Mouse (Mus musculus) forebrain, embryonic 12.5 days (tissue): ENCODE measurements at regions not wholly inside any gene's neighbourhood (a gene's known extent, or its start where the extent isn't known, plus 50 kb on each side); places are given as distances from the start of the nearest gene placed in this dataset.

Source experiments
- ATAC-seq: fragments of 200-750 bp; cut with Nextera tagmentation; 2 replicates; pipeline ENCODE4 v1.8.0; 2017; ENCODE audit warnings: moderate TSS enrichment; ENCODE audit not compliant: low FRiP score
- H3K27ac ChIP-seq: fragments of 300-500 bp; sonication (generic); 2 replicates; pipeline ENCODE4 v1.5.1; 2016; ENCODE audit warnings: mild to moderate bottlenecking
- H3K27me3 ChIP-seq: fragments of 300-500 bp; sonication (generic); 2 replicates; pipeline ENCODE4 v1.6.1; 2016; ENCODE audit warnings: mild to moderate bottlenecking
- H3K36me3 ChIP-seq: fragments of 300-500 bp; sonication (generic); replicated peaks from 2 replicates; pipeline ENCODE4 v1.6.1; 2016; ENCODE audit warnings: mild to moderate bottlenecking
- H3K4me1 ChIP-seq: fragments of 300-500 bp; sonication (generic); 2 replicates; pipeline ENCODE4 v1.6.1; 2016
- H3K4me2 ChIP-seq: fragments of 300-500 bp; sonication (generic); 2 replicates; pipeline ENCODE4 v1.6.1; 2016; ENCODE audit warnings: mild to moderate bottlenecking, moderate library complexity
- H3K4me3 ChIP-seq: fragments of 300-500 bp; sonication (generic); replicated peaks from 2 replicates; pipeline ENCODE4 v1.5.1; 2016; ENCODE audit warnings: mild to moderate bottlenecking
- H3K9ac ChIP-seq: fragments of 300-500 bp; sonication (generic); 2 replicates; pipeline ENCODE4 v1.6.1; 2016; ENCODE audit warnings: mild to moderate bottlenecking
- H3K9me3 ChIP-seq: fragments of 300-500 bp; sonication (generic); 2 replicates; pipeline ENCODE4 v1.6.1; 2016
- WGBS: fragments of 180-500 bp; shearing (Covaris S2); methylation state at CpG from one replicate; pipeline ENCODE4 v1.1.7; 2016; 5-methylcytosine and 5-hydroxymethylcytosine counted together

DNA sequence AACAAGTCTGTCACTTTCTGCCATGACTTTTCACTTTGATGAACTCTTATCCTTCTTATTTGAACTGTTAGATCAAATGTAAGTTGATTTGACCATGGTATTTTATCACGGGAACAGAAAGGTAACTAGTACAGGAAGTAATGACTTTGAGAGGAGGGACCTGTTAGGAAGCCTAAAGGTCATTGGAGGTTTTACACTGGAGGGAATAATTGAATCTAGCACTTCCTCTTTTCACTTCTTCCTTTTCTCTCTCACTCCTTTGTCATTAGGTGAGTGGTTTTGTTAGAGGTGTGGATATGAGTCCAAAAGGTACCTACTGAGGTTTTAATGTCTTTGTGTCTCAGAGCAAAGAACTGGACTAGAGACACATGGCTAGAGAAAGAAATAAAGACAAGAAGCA is 255.0 kb upstream of the Nrp1 start:
- Histone ChIP-seq H3K27ac (no peak overlapping the region), H3K4me3 (no peak overlapping the region), H3K4me1 (no peaks in the 10 kb centered on the region), H3K4me2 (no peak overlapping the region), H3K36me3 (no peaks in the 10 kb centered on the region), H3K9ac (no peak overlapping the region), H3K9me3 (no peaks in the 10 kb centered on the region), H3K27me3 (no peaks in the 10 kb centered on the region)
- 88% methylated on average over 1 of the region's 1 CpGs for WGBS
- no peak for ATAC-seq

DNA sequence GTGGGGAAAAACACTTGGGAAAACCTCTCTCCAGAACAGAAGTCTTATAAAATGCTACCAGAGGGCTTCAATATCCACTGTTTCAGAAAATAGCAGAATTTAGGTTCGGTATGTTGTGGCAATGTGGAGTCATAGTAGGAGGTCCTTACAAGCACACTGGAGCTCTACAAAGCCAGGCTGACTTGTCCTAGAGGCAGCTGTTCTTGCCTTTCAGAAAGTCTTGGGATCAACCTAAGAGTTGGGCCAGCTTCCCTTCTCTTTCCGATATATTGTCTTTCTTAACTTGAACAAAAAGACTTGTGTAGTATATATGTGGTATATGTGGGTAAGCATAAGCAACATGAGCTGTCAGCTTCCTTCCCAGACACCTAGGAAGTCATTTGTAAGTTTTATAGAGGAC is 251.8 kb upstream of the Nrp1 start:
- no peak overlapping the region for H3K4me3 ChIP-seq
- no peak overlapping the region for H3K9ac ChIP-seq
- H3K4me1 ChIP-seq: no peaks in the 10 kb centered on the region
- no peaks in the 10 kb centered on the region for H3K36me3 ChIP-seq
- WGBS: 92% methylated on average over 2 of the region's 2 CpGs
- H3K27ac ChIP-seq: no peak overlapping the region
- no peak for ATAC-seq
- H3K4me2 ChIP-seq: no peak overlapping the region
- no peaks in the 10 kb centered on the region for H3K27me3 ChIP-seq
- no peaks in the 10 kb centered on the region for H3K9me3 ChIP-seq

DNA sequence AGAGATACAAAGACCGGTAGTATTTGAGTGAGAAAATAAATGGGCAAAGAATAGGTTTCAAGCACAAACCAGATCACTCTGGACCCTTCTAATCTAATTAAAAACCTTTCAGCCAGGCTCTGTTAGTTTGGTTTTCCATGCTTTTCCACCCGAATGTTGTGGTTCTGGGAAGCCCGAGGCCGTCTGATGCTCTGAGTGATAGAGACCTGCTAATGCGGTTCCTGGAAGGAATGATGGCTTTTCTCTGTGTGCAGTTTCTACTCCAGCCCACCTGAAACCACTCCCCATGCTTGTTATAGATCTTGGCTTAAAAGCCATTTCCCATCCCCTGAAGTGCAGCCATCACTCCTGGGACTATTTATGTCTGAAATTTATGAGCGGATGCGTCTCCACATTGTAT is 251.4 kb upstream of the Nrp1 start:
- WGBS: 87% methylated on average over 7 of the region's 7 CpGs
- Histone ChIP-seq H3K4me3 (no peak overlapping the region), H3K9ac (no peak overlapping the region), H3K36me3 (no peaks in the 10 kb centered on the region), H3K4me2 (no peak overlapping the region), H3K27ac (no peak overlapping the region), H3K9me3 (no peaks in the 10 kb centered on the region), H3K27me3 (no peaks in the 10 kb centered on the region), H3K4me1 (no peaks in the 10 kb centered on the region)
- no peak for ATAC-seq

- Histone ChIP-seq H3K36me3 (no peaks in the 10 kb centered on the region), H3K4me1 (no peaks in the 10 kb centered on the region), H3K27ac (no peak overlapping the region), H3K4me2 (no peak overlapping the region), H3K4me3 (no peak overlapping the region), H3K9ac (no peak overlapping the region), H3K27me3 (no peaks in the 10 kb centered on the region), H3K9me3 (no peaks in the 10 kb centered on the region)
- whole genome bisulfite sequencing: 82% methylated on average over 3 of the region's 3 CpGs
- ATAC-seq: no peak
Measured at GRCm38 (mm10) chr8:128109036-128109435, 249.4 kb upstream of the Nrp1 start.

DNA sequence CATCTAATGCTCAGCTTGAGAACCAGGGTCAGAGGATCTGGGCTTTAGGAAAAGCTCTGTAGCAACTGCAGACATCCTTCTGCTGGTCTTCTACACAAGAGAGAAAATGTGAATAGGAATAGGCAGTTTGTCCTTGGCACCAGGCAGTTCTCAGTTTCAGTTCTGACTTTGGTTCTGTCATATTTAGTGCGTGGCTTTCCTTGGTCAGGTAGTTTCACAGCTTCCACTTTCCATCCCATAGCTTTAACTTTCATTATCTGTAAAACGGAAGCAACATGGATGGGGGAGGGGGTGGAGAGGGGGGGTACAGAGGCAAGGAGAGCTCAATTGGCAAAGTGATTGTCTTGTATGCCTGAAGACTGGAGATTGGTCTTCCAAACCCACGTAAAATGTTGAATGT is 247.3 kb upstream of the Nrp1 start:
- H3K36me3 ChIP-seq: no peaks in the 10 kb centered on the region
- ATAC-seq: no peak
- H3K4me3 ChIP-seq: no peak overlapping the region
- no peak overlapping the region for H3K4me2 ChIP-seq
- WGBS: 87% methylated on average over 3 of the region's 3 CpGs
- H3K27me3 ChIP-seq: no peaks in the 10 kb centered on the region
- no peak overlapping the region for H3K9ac ChIP-seq
- H3K4me1 ChIP-seq: no peaks in the 10 kb centered on the region
- H3K9me3 ChIP-seq: no peaks in the 10 kb centered on the region
- no peak overlapping the region for H3K27ac ChIP-seq

DNA sequence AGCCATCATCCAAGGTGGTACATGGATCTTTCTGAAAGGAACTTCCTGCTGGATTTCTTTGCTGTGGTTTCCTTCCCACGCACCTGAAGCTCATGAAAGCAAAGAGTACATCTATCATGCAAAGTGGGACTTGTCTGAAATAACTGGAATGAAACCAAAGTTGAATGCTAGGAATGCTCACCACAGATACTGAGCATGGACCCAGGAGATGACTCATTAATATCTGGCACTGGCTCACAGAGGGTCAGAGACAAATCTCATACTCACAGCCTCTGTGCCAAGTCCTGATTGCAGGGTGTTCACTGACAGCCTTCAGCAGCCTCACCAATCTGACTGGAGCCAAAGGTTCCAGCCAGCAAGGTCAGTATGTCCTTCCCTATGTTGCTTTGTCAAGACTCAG is 245.3 kb upstream of the Nrp1 start:
- ATAC-seq: no peak
- H3K27me3 ChIP-seq: no peaks in the 10 kb centered on the region
- WGBS: 83% methylated on average over 1 of the region's 1 CpGs
- H3K9me3 ChIP-seq: no peaks in the 10 kb centered on the region
- H3K27ac ChIP-seq: no peak overlapping the region
- no peaks in the 10 kb centered on the region for H3K36me3 ChIP-seq
- no peak overlapping the region for H3K4me2 ChIP-seq
- no peaks in the 10 kb centered on the region for H3K4me1 ChIP-seq
- no peak overlapping the region for H3K4me3 ChIP-seq
- H3K9ac ChIP-seq: no peak overlapping the region

DNA sequence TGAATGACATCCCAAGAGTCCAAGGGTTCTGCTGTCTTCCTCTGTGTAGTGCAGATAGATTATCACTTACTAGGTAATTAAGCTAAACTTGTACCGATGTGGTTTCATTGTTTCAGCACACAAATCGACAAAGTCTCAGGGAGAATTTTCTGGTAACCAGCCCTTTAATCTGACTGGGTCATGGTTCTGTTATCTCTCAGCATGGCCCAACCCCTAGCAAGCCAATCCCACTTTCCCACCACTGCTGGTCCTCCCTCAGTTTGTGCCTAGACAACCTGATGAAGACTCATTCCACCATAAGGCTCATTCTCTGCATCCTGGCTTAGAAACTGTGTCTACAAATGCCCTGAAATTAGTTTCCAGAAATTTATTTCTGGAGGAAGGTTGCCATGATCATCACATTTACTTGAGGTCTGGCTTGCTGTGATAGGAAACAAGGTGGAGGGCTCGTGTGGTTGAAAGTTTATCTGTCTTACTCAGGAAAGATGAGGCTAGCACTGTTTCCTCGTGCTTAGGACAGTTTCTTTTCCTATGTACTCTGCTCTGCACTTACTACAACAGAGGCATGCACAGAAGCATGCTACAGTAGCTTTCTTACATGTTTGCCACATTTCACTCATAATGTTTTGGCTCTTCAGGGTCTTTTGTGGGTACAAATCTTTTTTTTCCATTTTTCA is 217.0 kb upstream of the Nrp1 start:
- H3K4me2 ChIP-seq: no peak overlapping the region
- H3K27me3 ChIP-seq: no peaks in the 10 kb centered on the region
- ATAC-seq: no peak
- H3K36me3 ChIP-seq: no peaks in the 10 kb centered on the region
- H3K9me3 ChIP-seq: no peaks in the 10 kb centered on the region
- H3K4me3 ChIP-seq: no peak overlapping the region
- no peaks in the 10 kb centered on the region for H3K4me1 ChIP-seq
- H3K9ac ChIP-seq: no peak overlapping the region
- no peak overlapping the region for H3K27ac ChIP-seq
- WGBS: 85% methylated on average over 4 of the region's 4 CpGs

DNA sequence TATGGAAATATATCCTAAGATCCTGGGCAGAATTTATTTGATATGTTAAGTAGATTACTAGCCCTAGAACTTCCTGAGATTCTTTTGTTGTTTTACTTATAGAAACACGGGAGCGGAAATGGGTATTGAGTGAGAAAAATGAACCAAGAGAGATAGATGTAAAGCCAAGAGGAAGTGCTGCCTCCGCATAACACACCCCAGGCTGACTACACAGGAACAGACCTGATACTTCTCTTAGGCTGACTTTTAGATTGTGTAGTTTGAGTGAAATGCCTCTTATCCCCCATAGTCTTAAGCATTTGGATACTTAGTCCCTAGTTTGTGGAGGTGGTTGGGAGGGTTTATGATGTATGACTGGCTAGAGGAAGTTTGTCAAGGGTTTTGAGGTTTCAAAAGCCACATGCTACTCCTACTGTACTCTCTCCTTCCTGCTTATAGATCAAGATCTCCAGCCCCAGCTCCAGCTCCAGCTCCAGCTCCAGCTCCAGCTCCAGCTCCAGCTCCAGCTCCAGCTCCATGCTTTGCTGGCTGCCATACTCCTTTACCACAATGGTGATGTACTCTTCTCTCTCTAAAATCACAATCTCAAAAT is 210.0 kb upstream of the Nrp1 start:
- H3K4me3 ChIP-seq: no peak overlapping the region
- ATAC-seq: no peak
- no peaks in the 10 kb centered on the region for H3K36me3 ChIP-seq
- 90% methylated on average over 3 of the region's 3 CpGs for WGBS
- H3K27ac ChIP-seq: no peak overlapping the region
- no peaks in the 10 kb centered on the region for H3K9me3 ChIP-seq
- H3K4me2 ChIP-seq: no peak overlapping the region
- no peak overlapping the region for H3K9ac ChIP-seq
- H3K4me1 ChIP-seq: no peaks in the 10 kb centered on the region
- peaks cover under 1% of the 10 kb centered on the region; the same call in 1 of the 2 replicates for H3K27me3 ChIP-seq

GRCm38 (mm10) chr8:128155604-128156003 is 202.8 kb upstream of the Nrp1 start:
- Histone ChIP-seq H3K4me3 (no peak overlapping the region), H3K4me2 (no peak overlapping the region), H3K9me3 (no peaks in the 10 kb centered on the region), H3K36me3 (no peaks in the 10 kb centered on the region), H3K27ac (no peak overlapping the region), H3K9ac (no peak overlapping the region), H3K27me3 (peaks cover 29% of the 10 kb centered on the region), H3K4me1 (peaks cover 6% of the 10 kb centered on the region; the same call in 1 of the 2 replicates)
- ATAC-seq: no peak

DNA sequence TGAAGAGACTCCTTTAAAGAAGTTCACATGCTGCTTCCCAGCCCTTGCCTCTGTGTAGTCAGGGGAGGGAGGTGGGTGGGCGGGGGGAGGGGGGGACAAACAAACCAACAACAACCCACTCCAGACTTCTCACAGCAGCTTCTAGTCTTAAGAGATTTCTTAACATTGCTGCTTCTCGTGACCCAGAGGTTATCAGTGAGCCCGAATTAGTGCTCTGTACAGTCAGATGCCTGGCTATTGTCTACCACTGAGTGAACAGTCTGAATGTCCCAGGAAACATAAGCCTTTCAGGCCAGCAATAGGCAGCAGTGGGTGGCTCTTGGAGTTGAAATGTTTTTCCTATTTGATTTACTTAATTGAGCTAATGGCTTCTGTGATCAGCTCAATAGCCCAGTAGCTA is 202.2 kb upstream of the Nrp1 start:
- no peak overlapping the region for H3K4me2 ChIP-seq
- WGBS: 0% methylated on average over 3 of the region's 3 CpGs
- no peak overlapping the region for H3K27ac ChIP-seq
- no peak overlapping the region for H3K9ac ChIP-seq
- H3K9me3 ChIP-seq: no peaks in the 10 kb centered on the region
- no peak overlapping the region for H3K4me3 ChIP-seq
- H3K4me1 ChIP-seq: peaks cover 6% of the 10 kb centered on the region; the same call in 1 of the 2 replicates
- H3K27me3 ChIP-seq: peaks cover 29% of the 10 kb centered on the region
- peak; percentile 61; the same call in 1 of the 2 replicates for ATAC-seq
- no peaks in the 10 kb centered on the region for H3K36me3 ChIP-seq

DNA sequence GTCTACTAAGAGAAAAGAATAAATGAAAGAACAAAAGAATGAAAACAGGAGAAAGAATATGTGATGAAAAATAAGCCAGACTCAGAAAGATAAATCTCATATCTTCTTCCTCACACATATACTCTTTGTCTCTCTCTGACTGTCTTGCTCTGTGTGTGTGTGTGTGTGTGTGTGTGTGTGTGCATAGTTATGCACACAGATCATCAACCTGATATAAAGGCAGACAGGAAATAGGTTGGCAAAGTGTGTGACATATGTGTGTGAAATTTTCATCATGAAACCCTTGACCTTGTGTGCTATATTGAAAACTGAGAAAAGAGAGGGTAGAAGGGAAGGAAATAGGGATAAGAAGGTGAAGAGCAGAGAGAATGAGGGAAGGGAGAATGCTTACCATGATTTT is 195.5 kb upstream of the Nrp1 start:
- Histone ChIP-seq H3K27ac (no peak overlapping the region), H3K36me3 (no peaks in the 10 kb centered on the region), H3K9ac (no peak overlapping the region), H3K4me3 (no peak overlapping the region), H3K4me1 (no peaks in the 10 kb centered on the region), H3K27me3 (peaks cover 10% of the 10 kb centered on the region; the same call in 1 of the 2 replicates), H3K4me2 (no peak overlapping the region), H3K9me3 (no peaks in the 10 kb centered on the region)
- no peak for ATAC-seq

DNA sequence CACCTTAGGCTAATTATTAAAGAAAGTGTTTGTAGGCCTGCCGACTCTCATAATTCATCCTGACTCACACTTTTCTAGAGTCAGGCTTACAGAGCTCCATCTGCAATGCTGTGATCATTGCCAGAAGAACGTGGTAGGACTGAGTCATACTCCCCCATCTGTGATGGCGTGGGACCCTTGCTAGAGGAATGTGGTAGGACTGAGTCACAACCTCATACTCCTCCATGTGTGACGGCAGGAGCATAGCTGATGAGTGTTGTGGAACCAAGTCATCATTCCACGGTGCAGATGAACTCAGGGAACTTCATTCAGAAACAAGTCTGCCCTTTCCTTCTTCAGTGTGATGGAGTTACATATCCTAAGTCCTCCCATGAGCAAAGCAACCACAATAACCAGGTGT is 193.4 kb upstream of the Nrp1 start:
- Histone ChIP-seq H3K4me2 (no peak overlapping the region), H3K4me3 (no peak overlapping the region), H3K4me1 (no peaks in the 10 kb centered on the region), H3K9ac (no peak overlapping the region), H3K9me3 (no peaks in the 10 kb centered on the region), H3K36me3 (no peaks in the 10 kb centered on the region), H3K27ac (no peak overlapping the region), H3K27me3 (no peaks in the 10 kb centered on the region)
- no peak for ATAC-seq
- WGBS: 91% methylated on average over 5 of the region's 5 CpGs

DNA sequence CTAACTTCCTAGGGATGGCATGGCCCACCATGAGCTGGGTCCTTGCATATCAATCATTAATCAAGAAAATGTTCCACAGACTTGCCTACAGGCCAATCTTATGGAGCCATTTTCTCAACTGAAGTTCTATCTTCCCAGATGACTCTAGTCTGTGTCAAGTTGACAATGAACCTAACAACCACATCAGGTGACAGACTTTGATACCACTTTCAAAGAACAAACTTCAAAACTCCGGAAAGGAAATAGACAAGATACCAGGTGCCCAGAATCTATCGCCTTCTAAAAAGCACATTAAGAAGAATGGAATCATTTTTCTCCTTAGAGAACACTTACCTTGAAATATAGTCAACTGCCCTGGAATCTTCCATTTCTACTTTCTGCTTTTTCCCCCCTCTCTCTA is 192.8 kb upstream of the Nrp1 start:
- Histone ChIP-seq H3K36me3 (no peaks in the 10 kb centered on the region), H3K4me2 (no peak overlapping the region), H3K9ac (no peak overlapping the region), H3K4me1 (no peaks in the 10 kb centered on the region), H3K27me3 (no peaks in the 10 kb centered on the region), H3K27ac (no peak overlapping the region), H3K4me3 (no peak overlapping the region), H3K9me3 (no peaks in the 10 kb centered on the region)
- no peak for ATAC-seq
- WGBS: 90% methylated on average over 2 of the region's 2 CpGs
